Mouse (Mus musculus) limb, embryonic 10.5 days (tissue): ENCODE results near the gene Pdlim3. TPM values are rescaled to one million over a fixed set of nuclear protein-coding genes. Genes with fewer than 3 reads are reported as not detected.

ENCODE experiments used
- DNase-seq: peaks from one replicate; pipeline ENCODE4 v3.0.0-alpha.2; 2017; ENCODE audit warnings: low spot score
- H3K27ac ChIP-seq: fragments of 300-500 bp; sonication (generic); 2 replicates; pipeline ENCODE4 v1.5.1; 2016; ENCODE audit warnings: mild to moderate bottlenecking
- H3K27me3 ChIP-seq: fragments of 300-500 bp; sonication (generic); 2 replicates; pipeline ENCODE4 v1.6.1; 2016; ENCODE audit warnings: low read depth, mild to moderate bottlenecking; ENCODE audit not compliant: poor library complexity, severe bottlenecking
- H3K36me3 ChIP-seq: fragments of 300-500 bp; sonication (generic); 2 replicates; pipeline ENCODE4 v1.6.1; 2016; ENCODE audit warnings: mild to moderate bottlenecking, moderate library complexity
- H3K4me1 ChIP-seq: fragments of 300-500 bp; sonication (generic); 2 replicates; pipeline ENCODE4 v1.6.1; 2016
- H3K4me3 ChIP-seq: fragments of 300-500 bp; sonication (generic); 2 replicates; pipeline ENCODE4 v1.5.1; 2016; ENCODE audit warnings: mild to moderate bottlenecking, moderate library complexity
- H3K9me3 ChIP-seq: fragments of 300-500 bp; sonication (generic); replicated peaks from 2 replicates; pipeline ENCODE4 v1.6.1; 2016; ENCODE audit warnings: mild to moderate bottlenecking
- WGBS: fragments of 180-500 bp; shearing (Covaris S2); methylation state at CpG from one replicate; pipeline ENCODE4 v1.1.7; 2016; 5-methylcytosine and 5-hydroxymethylcytosine counted together
- polyA plus RNA-seq: library from polyadenylated mRNA; unstranded; fragments of >200 nt; fragmentation: Nextera tagmentation; extraction: Ambion mirVana; gene quantifications from 2 replicates; pipeline ENCODE4 v1.2.1, GENCODE M21; 2016

The Pdlim3 gene
- polyA plus RNA-seq, 1 experiment from 2014 or later, result 6.7 TPM

DNA sequence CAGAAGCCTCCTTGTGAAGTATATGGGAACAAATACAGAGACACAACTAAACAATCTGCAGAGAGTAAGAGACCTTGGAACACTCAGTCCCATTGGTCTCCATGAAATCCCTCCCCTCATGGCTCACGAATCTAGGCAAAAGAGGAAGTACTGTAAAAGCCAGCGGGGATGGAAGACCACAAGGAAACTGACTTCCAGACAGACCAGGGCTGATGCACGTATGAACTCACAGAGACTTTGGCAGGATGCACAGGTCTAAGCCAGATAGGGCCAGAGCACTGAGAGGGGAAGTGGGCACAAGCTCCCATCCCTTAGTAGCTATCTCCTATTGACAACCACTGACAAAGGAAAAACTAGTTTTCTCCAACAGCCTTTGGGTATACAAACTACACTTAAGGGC, 4.8 kb upstream of the Pdlim3 start:
- no peak for DNase-seq
- H3K27me3 ChIP-seq, result 0 out of 2 replicates have a peak, but pooled peaks cover 5% of the 10 kb centered on the region
- 94% methylated on average over 3 of the region's 3 CpGs for WGBS
- H3K9me3 ChIP-seq, result no peaks in the 10 kb centered on the region
- peaks cover 20% of the 10 kb centered on the region for H3K4me1 ChIP-seq
- no peak overlapping the region for H3K27ac ChIP-seq
- H3K4me3 ChIP-seq, result no peak overlapping the region
- no peaks in the 10 kb centered on the region for H3K36me3 ChIP-seq

DNA sequence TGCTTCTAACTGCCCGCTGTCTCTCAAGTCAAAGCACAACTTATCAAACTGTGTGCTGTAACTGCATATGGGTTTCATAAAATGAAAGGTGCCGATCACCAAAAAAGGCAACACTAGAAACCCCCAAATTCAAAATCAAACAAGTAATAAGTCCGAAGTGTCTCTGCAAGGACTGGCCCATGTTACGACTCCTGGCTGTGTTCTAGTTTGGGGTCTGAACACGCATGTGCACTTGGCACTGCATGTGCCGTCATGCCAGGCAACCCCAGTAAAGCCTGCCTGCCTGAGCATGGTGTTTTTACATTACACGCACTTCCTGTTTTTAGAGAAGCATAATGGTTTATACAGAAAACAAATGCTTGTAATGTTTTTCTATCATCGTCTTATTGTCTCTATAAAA, 3.5 kb upstream of the Pdlim3 start:
- Histone ChIP-seq H3K27ac (no peak overlapping the region), H3K27me3 (0 out of 2 replicates have a peak, but pooled peaks cover 5% of the 10 kb centered on the region), H3K4me1 (peaks cover 24% of the 10 kb centered on the region), H3K9me3 (no peaks in the 10 kb centered on the region), H3K36me3 (no peaks in the 10 kb centered on the region), H3K4me3 (no peak overlapping the region)
- 91% methylated on average over 8 of the region's 8 CpGs for WGBS
- no peak for DNase-seq

DNA sequence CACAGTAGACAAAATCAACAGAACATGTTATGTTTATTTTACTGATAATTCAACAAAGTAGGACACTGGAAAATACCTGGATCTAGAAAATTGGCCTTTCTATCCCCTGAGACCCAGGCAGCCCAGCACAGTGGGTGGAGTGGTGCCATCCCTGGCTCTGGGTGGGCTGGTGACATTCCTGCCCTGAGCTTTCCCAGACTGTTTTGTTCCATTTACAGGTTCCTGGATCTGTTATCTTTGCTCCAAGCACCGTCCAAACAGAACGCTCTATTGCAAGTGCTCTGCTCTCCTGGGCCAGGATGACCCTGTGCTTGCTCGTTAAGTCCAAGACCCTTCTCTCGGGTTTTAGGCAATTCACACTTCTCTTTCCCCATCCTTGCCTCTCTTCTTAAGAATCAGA, 1.5 kb upstream of the Pdlim3 start:
- Histone ChIP-seq H3K9me3 (no peaks in the 10 kb centered on the region), H3K27me3 (0 out of 2 replicates have a peak, but pooled peaks cover 5% of the 10 kb centered on the region), H3K27ac (no peak overlapping the region), H3K4me3 (no peak overlapping the region), H3K4me1 (peaks cover 24% of the 10 kb centered on the region), H3K36me3 (no peaks in the 10 kb centered on the region)
- WGBS, result 37% methylated on average over 4 of the region's 4 CpGs
- no peak for DNase-seq

DNA sequence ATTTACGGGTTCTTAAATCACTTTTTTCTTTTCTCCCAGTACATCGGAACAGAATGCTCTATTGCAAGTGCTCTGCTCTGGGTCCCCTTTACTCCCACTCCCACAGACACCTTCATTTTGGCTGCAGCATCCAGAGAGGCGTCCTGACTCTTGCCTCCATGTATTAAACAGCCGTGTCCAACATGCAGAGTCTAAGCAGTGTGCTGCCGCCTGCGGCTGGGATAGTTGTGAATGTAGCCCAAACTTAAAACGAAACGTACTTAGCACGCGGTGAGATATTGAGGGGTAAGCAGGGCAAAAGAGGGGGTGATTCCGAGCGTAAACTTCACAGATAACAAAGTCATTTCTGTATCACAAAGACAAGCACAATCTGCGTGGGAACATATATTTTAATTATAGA, 709 bp upstream of the Pdlim3 start:
- WGBS, result 12% methylated on average over 13 of the region's 13 CpGs
- Histone ChIP-seq H3K27ac (peak overlapping the region; percentile 39; the same call in 1 of the 2 replicates), H3K27me3 (0 out of 2 replicates have a peak, but pooled peaks cover 5% of the 10 kb centered on the region), H3K9me3 (no peaks in the 10 kb centered on the region), H3K36me3 (no peaks in the 10 kb centered on the region), H3K4me3 (peak overlapping the region; percentile 52), H3K4me1 (peaks cover 24% of the 10 kb centered on the region)
- peak; percentile 46 for DNase-seq

DNA sequence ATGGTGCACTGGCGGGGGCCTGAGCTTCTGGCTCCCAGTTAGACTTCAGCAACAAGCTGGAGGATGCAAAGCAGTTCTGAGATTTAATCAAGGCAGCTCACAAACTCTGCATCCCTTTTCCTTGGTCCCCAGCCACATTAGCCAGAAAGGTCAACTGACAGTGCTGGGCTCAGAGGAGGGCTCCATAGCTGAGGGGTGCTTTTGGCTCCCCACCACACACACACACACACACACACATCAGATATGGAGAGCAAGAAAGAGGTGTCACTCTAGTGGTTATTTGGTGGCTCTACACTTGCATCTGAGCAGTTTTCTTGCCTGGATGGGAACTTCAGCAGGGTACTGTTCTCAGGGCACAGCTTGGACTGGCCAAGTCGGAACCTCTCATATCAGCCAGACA, 514 bp downstream of the Pdlim3 start:
- WGBS, result 29% methylated on average over 2 of the region's 2 CpGs
- peak overlapping the region; percentile 52 for H3K4me3 ChIP-seq
- H3K9me3 ChIP-seq, result no peaks in the 10 kb centered on the region
- no peak for DNase-seq
- H3K27ac ChIP-seq, result peak overlapping the region; percentile 67
- H3K4me1 ChIP-seq, result peaks cover 24% of the 10 kb centered on the region
- no peaks in the 10 kb centered on the region for H3K36me3 ChIP-seq
- 0 out of 2 replicates have a peak, but pooled peaks cover 5% of the 10 kb centered on the region for H3K27me3 ChIP-seq

DNA sequence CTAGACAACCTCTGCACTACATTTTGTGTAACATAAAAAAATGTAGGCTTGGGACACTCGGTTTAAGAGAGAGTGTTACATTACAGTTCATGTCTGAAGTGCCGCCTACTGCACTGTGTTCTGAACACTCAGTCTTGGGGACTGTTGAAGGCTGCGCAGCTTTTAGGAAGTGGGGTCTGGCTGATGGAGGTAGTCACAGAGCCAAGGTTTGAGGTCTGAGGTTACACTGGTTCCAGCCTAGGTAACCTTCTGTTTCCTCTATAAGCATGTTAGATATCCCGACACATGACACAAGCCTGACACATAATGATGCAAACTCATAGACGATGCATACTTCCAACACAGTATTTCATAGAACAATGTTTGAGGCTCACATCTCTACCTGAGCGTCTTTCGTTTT, 4.5 kb downstream of the Pdlim3 start:
- 91% methylated on average over 7 of the region's 7 CpGs for WGBS
- H3K27ac ChIP-seq, result no peak overlapping the region
- no peaks in the 10 kb centered on the region for H3K27me3 ChIP-seq
- no peaks in the 10 kb centered on the region for H3K9me3 ChIP-seq
- H3K4me3 ChIP-seq, result no peak overlapping the region
- peaks cover 12% of the 10 kb centered on the region for H3K4me1 ChIP-seq
- H3K36me3 ChIP-seq, result no peaks in the 10 kb centered on the region
- no peak for DNase-seq

DNA sequence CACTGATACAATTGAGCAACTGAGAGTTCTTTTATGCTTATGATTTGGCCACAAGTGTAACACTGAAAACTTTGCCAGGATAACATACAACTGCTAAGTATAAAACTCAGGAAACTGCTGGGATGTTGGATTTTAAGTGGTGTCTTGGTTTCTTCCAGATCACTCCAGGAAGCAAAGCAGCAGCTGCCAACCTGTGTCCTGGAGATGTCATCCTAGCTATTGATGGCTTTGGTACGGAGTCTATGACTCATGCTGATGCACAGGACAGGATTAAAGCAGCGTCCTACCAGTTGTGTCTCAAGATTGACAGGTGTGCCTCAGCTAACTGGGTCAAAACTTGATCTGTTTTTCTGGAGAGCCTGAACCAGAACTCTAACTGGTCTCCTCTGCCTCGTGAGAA, 11.3 kb downstream of the Pdlim3 start:
- no peaks in the 10 kb centered on the region for H3K9me3 ChIP-seq
- no peaks in the 10 kb centered on the region for H3K4me1 ChIP-seq
- no peak overlapping the region for H3K4me3 ChIP-seq
- H3K27me3 ChIP-seq, result no peaks in the 10 kb centered on the region
- H3K36me3 ChIP-seq, result no peaks in the 10 kb centered on the region
- WGBS, result 86% methylated on average over 3 of the region's 3 CpGs
- DNase-seq, result peak; percentile 23
- no peak overlapping the region for H3K27ac ChIP-seq

DNA sequence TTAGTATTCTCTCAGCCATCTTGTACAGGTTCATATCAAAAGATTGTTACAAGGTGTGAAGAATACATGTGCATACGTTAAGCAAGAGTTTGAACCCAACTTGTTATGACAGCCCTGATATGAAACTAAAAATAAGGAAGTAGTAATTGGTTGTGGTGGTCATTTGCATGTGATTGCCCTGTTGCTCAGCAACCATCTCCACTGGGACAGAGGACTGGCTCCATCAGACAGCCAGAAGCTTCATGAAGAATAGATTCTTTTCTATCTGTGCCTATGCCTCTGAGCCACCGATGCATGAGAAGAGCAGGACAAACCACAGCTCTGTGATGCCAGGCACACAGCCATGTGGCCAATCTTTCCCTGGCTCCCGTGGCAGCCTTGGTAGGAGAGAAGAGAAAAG, 14.5 kb downstream of the Pdlim3 start:
- Histone ChIP-seq H3K27me3 (no peaks in the 10 kb centered on the region), H3K4me1 (no peaks in the 10 kb centered on the region), H3K4me3 (no peak overlapping the region), H3K36me3 (no peaks in the 10 kb centered on the region), H3K27ac (no peak overlapping the region), H3K9me3 (no peaks in the 10 kb centered on the region)
- no peak for DNase-seq
- 89% methylated on average over 3 of the region's 3 CpGs for WGBS

DNA sequence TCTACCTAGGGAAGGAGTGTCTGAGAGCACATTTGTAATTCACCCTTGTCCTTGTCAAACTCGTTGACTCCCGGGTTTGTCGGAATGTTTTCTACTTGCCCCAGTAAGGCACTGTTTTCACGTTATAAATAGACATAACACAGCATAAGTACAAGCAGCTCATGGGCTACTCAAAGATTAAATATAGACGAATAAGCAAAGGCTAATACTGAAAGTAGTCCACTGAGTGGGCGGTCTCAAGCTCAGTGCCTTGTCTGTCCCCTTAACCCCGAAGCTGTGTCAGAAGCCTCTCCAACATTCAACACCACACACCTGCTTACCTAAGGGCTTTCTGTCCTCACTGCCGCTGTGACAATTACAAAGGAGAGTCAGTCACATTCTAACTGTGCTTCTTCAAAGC, 16.4 kb downstream of the Pdlim3 start:
- H3K36me3 ChIP-seq, result no peaks in the 10 kb centered on the region
- no peaks in the 10 kb centered on the region for H3K27me3 ChIP-seq
- H3K4me1 ChIP-seq, result no peaks in the 10 kb centered on the region
- no peaks in the 10 kb centered on the region for H3K9me3 ChIP-seq
- H3K27ac ChIP-seq, result no peak overlapping the region
- DNase-seq, result peak; percentile 17
- WGBS, result 87% methylated on average over 8 of the region's 8 CpGs
- no peak overlapping the region for H3K4me3 ChIP-seq

DNA sequence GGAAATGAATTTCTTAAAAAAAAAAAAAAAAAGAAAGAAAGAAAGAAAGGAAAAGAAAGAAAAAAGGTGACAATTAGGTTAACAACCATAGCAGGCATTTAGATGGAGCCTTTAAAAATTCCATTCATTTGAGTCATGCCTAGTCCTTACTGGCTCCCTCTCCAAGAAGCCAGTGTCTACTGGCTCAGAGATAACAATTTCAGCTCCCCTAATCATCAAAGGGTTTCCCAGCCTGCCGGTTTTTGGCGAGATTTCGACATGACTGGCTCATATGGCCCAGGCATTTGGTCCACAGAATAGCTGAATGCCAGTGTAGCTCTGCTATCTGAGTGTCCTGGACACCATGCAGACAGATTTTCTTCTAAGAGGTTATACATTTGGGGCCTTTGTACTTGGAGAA, 18.4 kb downstream of the Pdlim3 start:
- DNase-seq, result no peak
- 17% methylated on average over 3 of the region's 3 CpGs for WGBS
- no peak overlapping the region for H3K27ac ChIP-seq

DNA sequence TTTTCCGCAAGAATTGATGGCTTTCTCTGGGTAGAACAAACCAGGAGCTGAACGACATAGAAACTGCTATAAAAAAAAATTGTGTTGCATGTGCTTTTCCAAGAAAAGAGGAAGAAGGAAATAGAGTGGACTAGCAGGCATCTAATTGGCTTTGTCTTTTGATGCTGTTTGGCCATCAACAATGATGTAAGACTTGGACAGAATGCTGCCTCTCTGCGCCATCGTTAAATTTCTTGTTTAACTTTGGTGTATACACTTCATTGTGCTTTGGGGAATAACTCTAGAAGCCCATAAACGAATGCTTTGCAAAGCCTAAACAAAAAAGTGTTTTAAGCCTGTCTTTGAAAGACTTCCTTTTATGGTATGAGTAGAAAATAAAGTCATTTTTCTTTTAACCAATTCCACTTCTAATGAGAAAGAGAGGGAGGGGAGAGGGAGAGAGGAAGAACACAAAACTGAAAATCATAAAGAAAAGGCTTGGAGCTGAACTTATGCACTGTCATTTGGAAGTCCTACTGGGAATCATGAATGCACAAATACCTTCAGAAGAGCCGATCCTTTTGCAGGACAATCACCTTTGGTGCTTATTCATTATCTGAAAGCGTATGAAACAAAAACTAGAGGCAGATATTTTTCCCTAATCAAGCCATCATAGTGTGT, 20.5 kb downstream of the Pdlim3 start:
- Histone ChIP-seq H3K36me3 (no peaks in the 10 kb centered on the region), H3K27ac (no peak overlapping the region), H3K27me3 (no peaks in the 10 kb centered on the region), H3K9me3 (no peaks in the 10 kb centered on the region), H3K4me1 (no peaks in the 10 kb centered on the region), H3K4me3 (no peak overlapping the region)
- 80% methylated on average over 7 of the region's 7 CpGs for WGBS
- DNase-seq, result peak; percentile 2

More for the DNA sequence above, 18.4 kb downstream of the Pdlim3 start:
- Histone ChIP-seq H3K4me1 (no peaks in the 10 kb centered on the region), H3K27me3 (no peaks in the 10 kb centered on the region), H3K4me3 (no peak overlapping the region), H3K36me3 (no peaks in the 10 kb centered on the region), H3K9me3 (no peaks in the 10 kb centered on the region)

DNA sequence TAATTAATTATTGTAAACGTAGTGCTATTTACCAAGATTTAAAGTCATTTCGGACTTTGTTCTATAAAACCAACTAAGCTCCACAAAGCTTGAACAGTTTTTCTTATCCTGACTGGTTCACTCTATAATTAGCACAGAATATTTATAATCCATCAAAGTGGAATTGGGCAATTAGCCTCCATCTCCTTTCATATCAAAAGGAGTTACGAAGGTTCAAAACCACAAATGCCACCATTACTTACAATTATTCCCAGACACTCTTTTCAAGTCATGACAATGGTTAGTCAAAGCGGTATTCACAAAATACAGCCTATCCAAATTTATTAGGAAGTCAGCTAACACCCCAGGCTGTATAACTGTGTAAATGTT, 21.0 kb downstream of the Pdlim3 start:
- no peaks in the 10 kb centered on the region for H3K4me1 ChIP-seq
- no peaks in the 10 kb centered on the region for H3K9me3 ChIP-seq
- no peak overlapping the region for H3K27ac ChIP-seq
- WGBS, result 88% methylated on average over 4 of the region's 4 CpGs
- H3K27me3 ChIP-seq, result no peaks in the 10 kb centered on the region
- no peaks in the 10 kb centered on the region for H3K36me3 ChIP-seq
- H3K4me3 ChIP-seq, result no peak overlapping the region
- DNase-seq, result peak; percentile 1

DNA sequence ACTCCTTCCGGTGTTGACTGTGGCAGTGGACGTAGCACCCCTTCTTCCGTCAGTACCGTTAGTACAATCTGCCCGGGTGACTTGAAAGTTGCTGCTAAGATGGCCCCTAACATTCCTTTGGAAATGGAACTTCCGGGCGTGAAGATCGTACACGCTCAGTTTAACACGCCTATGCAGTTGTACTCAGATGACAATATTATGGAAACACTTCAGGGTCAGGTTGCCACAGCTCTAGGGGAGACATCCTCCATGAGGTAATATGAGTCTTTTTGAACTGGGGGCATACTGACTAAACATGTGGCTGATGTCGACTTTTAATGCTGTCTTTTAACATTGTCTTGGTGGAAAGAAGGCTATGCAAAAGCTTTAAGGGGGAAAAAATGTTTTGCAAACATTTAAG, 28.4 kb downstream of the Pdlim3 start:
- Histone ChIP-seq H3K36me3 (no peaks in the 10 kb centered on the region), H3K27me3 (no peaks in the 10 kb centered on the region), H3K27ac (no peak overlapping the region), H3K4me1 (peaks cover 6% of the 10 kb centered on the region), H3K9me3 (no peaks in the 10 kb centered on the region), H3K4me3 (no peak overlapping the region)
- DNase-seq, result no peak
- 91% methylated on average over 11 of the region's 11 CpGs for WGBS

DNA sequence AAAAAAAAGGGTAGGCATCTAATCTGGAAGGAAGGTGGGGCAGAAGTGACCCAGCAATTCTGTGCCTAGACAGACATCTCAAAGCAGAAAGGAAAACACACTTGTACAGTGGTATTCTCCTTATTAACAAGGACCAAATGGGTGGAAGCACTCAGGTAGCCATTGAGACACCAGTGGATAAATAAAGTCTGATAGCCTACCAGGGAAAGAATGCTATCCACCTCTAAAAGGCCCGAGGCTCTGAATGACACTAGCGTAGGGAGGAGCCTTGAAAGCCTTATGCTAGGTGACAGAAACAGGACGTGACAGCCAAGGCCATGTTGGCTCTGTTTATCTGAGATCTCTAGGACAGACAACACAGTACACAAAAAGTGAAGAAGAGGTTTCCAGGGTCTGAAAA, 31.2 kb downstream of the Pdlim3 start:
- 84% methylated on average over 3 of the region's 3 CpGs for WGBS
- peak overlapping the region; percentile 56 for H3K27ac ChIP-seq
- peaks cover 6% of the 10 kb centered on the region for H3K4me1 ChIP-seq
- H3K36me3 ChIP-seq, result no peaks in the 10 kb centered on the region
- DNase-seq, result no peak
- H3K9me3 ChIP-seq, result no peaks in the 10 kb centered on the region
- H3K27me3 ChIP-seq, result no peaks in the 10 kb centered on the region
- H3K4me3 ChIP-seq, result no peak overlapping the region
